Mouse (Mus musculus) ES-CJ7 (cell line): Measurements from ENCODE around the gene Smarcd3.

Experiments used
- DNase-seq: peaks from one replicate; pipeline ENCODE4 v3.0.0; 2011; ENCODE audit warnings: low read depth, low spot score

The Smarcd3 gene

GRCm38 (mm10) chr5:24556709-24557108 lies 67.5 kb downstream of the Smarcd3 start, which contains the start of gene 4931409K22Rik:
Gene 4931409K22Rik (minus strand): TSS chr5:24556809.
- DNase-seq = no peak

GRCm38 (mm10) chr5:24555335-24555734 lies 68.9 kb downstream of the Smarcd3 start:
- DNase-seq = peak; percentile 27

GRCm38 (mm10) chr5:24553621-24554244 lies 70.5 kb downstream of the Smarcd3 start:
- DNase-seq = no peak

DNA sequence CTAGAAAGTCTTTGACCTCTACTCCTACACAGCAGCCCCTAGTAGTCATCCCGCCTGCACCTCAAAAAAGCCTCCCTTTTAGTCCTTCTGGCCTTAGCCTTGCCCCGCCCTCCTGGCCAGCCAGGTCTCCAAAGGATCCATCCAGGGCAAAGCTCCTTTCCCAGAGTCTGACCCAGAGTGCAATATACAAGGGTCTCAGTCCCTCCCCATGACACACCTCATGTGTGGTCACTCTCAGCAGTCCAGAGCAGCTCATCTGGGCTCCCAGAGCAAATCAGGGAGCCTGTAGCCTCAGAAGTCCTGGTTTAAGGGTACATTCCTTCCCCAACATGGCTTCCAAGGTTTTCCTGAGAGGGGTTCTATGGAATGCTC lies 72.9 kb downstream of the Smarcd3 start:
- no peak for DNase-seq

DNA sequence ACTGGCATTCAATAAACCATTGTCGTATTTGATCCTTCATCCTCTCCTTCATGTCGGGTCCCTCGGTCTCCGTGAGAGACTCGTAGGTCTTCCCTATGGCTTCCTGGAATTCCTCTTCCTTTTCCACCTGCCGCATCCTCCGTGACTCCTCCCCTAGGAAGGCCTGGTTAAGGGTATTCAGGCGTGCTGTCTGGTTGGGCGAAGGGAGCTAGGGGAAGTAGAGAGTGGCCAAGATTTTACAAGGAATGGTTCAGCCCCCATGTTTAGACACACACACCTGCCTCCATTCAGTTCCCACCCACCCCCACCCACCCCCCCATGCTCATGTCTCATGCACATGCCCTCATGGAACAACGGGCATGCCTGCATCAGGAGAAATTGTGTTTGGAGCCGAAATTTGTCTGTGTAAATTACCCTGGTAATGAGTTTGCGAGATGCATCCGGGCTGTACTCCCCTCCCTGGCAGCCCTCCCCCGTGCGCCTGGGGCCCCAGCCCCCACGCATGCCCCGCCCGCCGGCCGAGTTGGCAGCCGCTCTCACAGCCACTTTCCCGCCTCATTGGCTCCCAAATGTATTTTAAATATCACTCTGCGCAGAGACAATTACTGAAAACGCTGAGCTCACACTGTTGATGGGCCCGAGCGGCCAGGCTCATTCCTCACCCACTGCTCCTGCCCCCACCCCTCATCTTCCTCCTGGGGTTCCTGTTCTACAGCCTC lies 73.5 kb downstream of the Smarcd3 start:
- no peak for DNase-seq

- DNase-seq = peak; percentile 82
Measured at GRCm38 (mm10) chr5:24542643-24543042, 81.6 kb downstream of the Smarcd3 start.

DNA sequence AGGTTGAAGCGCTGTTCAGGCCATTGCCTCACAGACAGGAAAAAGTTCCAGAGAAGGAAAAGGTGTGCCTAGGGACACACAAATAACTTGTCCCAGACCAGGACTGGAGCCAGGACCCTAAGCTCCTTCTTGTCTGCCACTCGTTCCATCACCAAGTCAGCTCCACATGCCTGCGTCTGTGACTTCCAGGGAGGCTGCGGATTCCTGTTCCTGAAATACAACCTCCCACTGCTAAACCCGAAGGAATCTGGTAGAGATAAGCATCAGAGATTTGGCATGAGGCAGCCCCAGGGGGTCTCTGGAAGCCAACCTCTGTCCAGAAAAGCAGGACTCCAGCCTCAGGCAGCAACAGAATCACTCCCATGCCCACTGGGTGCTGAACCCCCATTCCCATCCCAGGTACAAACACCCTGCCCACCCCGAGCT lies 83.1 kb downstream of the Smarcd3 start:
- DNase-seq = no peak
